Mouse (Mus musculus): ENCODE measurements around the gene Jund.

DNA sequence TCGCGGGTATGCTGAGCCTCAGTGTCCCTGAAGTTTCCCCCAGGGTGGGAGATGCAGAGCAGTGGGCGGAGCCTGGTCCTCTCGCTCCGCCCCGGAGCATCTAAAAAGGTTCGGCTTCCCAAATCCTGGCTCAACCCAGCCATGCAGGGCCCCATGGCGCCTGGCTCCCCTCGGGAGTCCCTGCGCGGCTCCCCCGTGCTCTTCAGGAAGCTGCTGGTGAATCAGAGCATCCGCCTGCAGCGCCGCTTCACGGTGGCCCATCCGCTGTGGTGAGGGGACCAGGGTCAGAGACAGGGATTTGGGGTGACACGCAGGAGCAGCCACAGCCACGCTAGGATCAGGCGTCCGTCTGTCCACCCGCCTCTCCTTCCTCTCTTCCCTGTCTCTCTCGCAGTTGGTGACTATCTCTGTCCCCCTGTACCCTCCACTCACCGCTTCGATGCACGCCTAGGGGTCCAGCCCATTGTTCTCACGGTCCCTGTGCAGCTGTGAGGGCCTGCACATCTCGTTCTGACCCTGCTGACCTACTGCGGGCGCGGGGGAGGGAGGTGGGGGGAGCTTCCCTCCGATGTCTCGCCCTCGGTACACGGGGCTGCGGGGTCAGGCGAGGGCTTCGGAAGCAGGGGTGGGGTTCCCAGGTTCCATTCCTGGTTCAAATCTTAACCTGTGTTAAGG lies 44.4 kb downstream of the Jund start:
- TF ChIP-seq CTCF (IDR thresholded peaks at IDR 0.05; ENCODE audit: extremely low read depth, insufficient read depth, low read length) (no peak), POLR2A (IDR thresholded peaks at IDR 0.05; ENCODE audit: extremely low read depth, insufficient read depth, low read length) (0 out of 2 replicates have a peak, but pooled peaks have one; percentile 10)
